Mouse (Mus musculus): ENCODE measurements at regions not wholly inside any gene's neighbourhood (a gene's known extent, or its start where the extent isn't known, plus 50 kb on each side); places are given as distances from the start of the nearest gene placed in this dataset.

GRCm38 (mm10) chrX:12288562-12289117 lies 128.5 kb upstream of the Bcor start:
- 79% methylated on average over 5 of the region's 5 CpGs for WGBS
- H3K27ac ChIP-seq (ENCODE audit: insufficient read depth, low read depth, low read length): no peak overlapping the region
- H3K4me3 ChIP-seq (ENCODE audit: insufficient read depth, low read depth, low read length): no peak overlapping the region
- no peaks in the 10 kb centered on the region; the same call in 1 of the 2 replicates for H3K4me1 ChIP-seq (ENCODE audit: control insufficient read depth, insufficient read depth, low read length)
- TF ChIP-seq POLR2A (IDR thresholded peaks at IDR 0.05; ENCODE audit: insufficient read depth, low read depth, low read length): no peak
- no peak for TF ChIP-seq CTCF (IDR thresholded peaks at IDR 0.05; ENCODE audit: insufficient read depth, low read depth, low read length)

- H3K4me3 ChIP-seq (ENCODE audit: insufficient read depth, low read depth, low read length): no peak overlapping the region
- TF ChIP-seq CTCF (IDR thresholded peaks at IDR 0.05; ENCODE audit: insufficient read depth, low read depth, low read length) (no peak), POLR2A (IDR thresholded peaks at IDR 0.05; ENCODE audit: insufficient read depth, low read depth, low read length) (no peak)
- WGBS: 56% methylated on average over 2 of the region's 2 CpGs
- 0 out of 2 replicates have a peak, but pooled peaks cover 5% of the 10 kb centered on the region for H3K4me1 ChIP-seq (ENCODE audit: control insufficient read depth, insufficient read depth, low read length)
- H3K27ac ChIP-seq (ENCODE audit: insufficient read depth, low read depth, low read length): no peak overlapping the region
Observed at GRCm38 (mm10) chrX:12293146-12293545, 133.0 kb upstream of the Bcor start.

GRCm38 (mm10) chrX:12294452-12294851 lies 134.3 kb upstream of the Bcor start:
- no peak for TF ChIP-seq POLR2A (IDR thresholded peaks at IDR 0.05; ENCODE audit: insufficient read depth, low read depth, low read length)
- no peak for TF ChIP-seq CTCF (IDR thresholded peaks at IDR 0.05; ENCODE audit: insufficient read depth, low read depth, low read length)
- Histone ChIP-seq H3K4me3 (ENCODE audit: insufficient read depth, low read depth, low read length) (no peak overlapping the region), H3K27ac (ENCODE audit: insufficient read depth, low read depth, low read length) (no peak overlapping the region), H3K4me1 (ENCODE audit: control insufficient read depth, insufficient read depth, low read length) (0 out of 2 replicates have a peak, but pooled peaks cover 5% of the 10 kb centered on the region)
- 61% methylated on average over 9 of the region's 9 CpGs for WGBS

- TF ChIP-seq POLR2A (IDR thresholded peaks at IDR 0.05; ENCODE audit: insufficient read depth, low read depth, low read length) (no peak), CTCF (IDR thresholded peaks at IDR 0.05; ENCODE audit: insufficient read depth, low read depth, low read length) (no peak)
- WGBS: 55% methylated on average over 6 of the region's 6 CpGs
- H3K4me1 ChIP-seq (ENCODE audit: control insufficient read depth, insufficient read depth, low read length): 0 out of 2 replicates have a peak, but pooled peaks cover 5% of the 10 kb centered on the region
Observed at GRCm38 (mm10) chrX:12294941-12295340, 134.8 kb upstream of the Bcor start.

DNA sequence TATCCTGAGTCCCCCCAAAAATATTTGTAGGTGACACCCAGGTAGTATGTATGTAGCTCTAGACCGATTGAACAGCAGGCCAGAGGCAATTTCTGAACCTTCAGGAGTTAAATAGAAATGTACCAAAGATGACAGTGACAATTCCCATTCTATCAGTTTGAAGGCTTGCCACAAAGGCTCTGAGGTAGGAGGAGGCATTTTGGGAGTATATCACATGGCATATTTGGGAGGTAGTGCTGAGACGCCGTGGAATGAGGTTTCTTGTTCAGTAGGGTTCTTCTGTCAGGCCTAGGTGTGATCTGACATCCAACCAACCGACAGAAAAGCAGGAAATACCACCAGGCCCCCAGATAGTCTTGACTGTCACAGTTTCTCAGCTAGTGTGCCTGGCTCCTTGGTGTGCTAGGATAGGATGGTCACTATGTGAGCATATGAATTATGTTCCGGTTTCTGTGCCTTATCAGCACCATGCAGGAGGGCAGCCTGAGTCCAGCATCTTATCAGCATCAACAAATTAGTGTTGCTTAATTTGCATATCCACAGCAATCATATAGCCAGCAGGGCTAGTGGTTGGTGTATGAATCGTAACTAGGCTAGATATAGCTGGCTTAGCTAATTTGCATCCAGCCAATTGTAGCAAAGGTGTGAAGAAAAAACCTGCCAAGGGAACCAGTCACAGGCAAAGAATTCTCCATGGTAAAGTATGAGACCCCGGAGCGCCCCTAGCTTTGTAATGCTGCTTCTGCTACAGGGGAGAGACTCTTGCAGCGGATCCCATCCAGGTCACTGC lies 136.3 kb upstream of the Bcor start:
- TF ChIP-seq CTCF (IDR thresholded peaks at IDR 0.05; ENCODE audit: insufficient read depth, low read depth, low read length) (no peak), POLR2A (IDR thresholded peaks at IDR 0.05; ENCODE audit: insufficient read depth, low read depth, low read length) (no peak)
- Histone ChIP-seq H3K4me1 (ENCODE audit: control insufficient read depth, insufficient read depth, low read length) (0 out of 2 replicates have a peak, but pooled peaks cover 5% of the 10 kb centered on the region), H3K27ac (ENCODE audit: insufficient read depth, low read depth, low read length) (no peak overlapping the region), H3K4me3 (ENCODE audit: insufficient read depth, low read depth, low read length) (no peak overlapping the region)
- WGBS: 83% methylated on average over 9 of the region's 9 CpGs

More at GRCm38 (mm10) chrX:12294941-12295340, 134.8 kb upstream of the Bcor start:
- no peak overlapping the region for H3K4me3 ChIP-seq (ENCODE audit: insufficient read depth, low read depth, low read length)
- H3K27ac ChIP-seq (ENCODE audit: insufficient read depth, low read depth, low read length): no peak overlapping the region

GRCm38 (mm10) chrX:12298609-12299008 lies 138.5 kb upstream of the Bcor start:
- TF ChIP-seq CTCF (IDR thresholded peaks at IDR 0.05; ENCODE audit: insufficient read depth, low read depth, low read length) (no peak), POLR2A (IDR thresholded peaks at IDR 0.05; ENCODE audit: insufficient read depth, low read depth, low read length) (no peak)
- Histone ChIP-seq H3K4me1 (ENCODE audit: control insufficient read depth, insufficient read depth, low read length) (0 out of 2 replicates have a peak, but pooled peaks cover 5% of the 10 kb centered on the region), H3K4me3 (ENCODE audit: insufficient read depth, low read depth, low read length) (no peak overlapping the region), H3K27ac (ENCODE audit: insufficient read depth, low read depth, low read length) (no peak overlapping the region)
- WGBS: 85% methylated on average over 5 of the region's 5 CpGs

DNA sequence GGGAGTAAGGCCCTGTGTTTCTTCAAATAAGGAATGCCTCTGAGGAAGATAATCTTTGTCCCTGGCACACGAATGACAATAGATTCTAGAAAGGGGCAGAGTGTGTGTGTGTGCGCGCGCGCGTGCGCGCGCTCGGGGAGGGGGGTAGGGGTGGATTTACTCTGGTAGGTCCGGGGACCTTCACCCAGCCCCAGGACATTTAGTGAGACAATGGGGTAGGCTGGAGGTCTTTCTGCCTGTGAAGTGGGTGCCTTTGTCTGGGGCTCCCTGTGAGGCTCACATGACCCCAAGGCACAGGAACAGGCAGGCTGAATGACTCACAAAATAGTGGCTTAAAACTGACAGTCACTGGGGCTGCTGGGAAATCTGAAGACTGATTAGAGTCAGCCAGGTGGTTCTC lies 139.1 kb upstream of the Bcor start:
- TF ChIP-seq POLR2A (IDR thresholded peaks at IDR 0.05; ENCODE audit: insufficient read depth, low read depth, low read length) (no peak), CTCF (IDR thresholded peaks at IDR 0.05; ENCODE audit: insufficient read depth, low read depth, low read length) (no peak)
- Histone ChIP-seq H3K4me1 (ENCODE audit: control insufficient read depth, insufficient read depth, low read length) (0 out of 2 replicates have a peak, but pooled peaks cover 5% of the 10 kb centered on the region), H3K4me3 (ENCODE audit: insufficient read depth, low read depth, low read length) (no peak overlapping the region), H3K27ac (ENCODE audit: insufficient read depth, low read depth, low read length) (no peak overlapping the region)
- 83% methylated on average over 11 of the region's 11 CpGs for WGBS

DNA sequence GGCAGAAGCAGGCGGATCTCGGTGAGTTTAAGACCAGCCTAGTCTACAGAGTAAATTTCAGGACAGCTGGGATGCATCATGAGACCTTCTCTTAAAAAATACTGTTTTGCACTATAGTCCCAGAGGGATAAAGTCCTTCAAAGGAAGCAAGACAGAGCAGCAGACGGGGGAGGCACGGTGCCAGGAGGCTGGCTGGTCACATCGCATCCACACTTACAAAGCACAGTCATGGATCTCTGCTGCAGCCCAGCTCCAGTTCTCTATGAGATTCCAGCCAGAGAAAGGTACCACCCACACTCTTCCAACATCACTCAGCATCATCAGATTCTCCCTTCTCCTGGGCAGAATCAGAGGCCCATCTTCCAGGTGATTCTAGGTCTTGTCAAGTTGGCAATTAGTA lies 144.5 kb upstream of the Bcor start:
- no peak overlapping the region for H3K27ac ChIP-seq (ENCODE audit: insufficient read depth, low read depth, low read length)
- H3K4me3 ChIP-seq (ENCODE audit: insufficient read depth, low read depth, low read length): no peak overlapping the region
- no peak for TF ChIP-seq CTCF (IDR thresholded peaks at IDR 0.05; ENCODE audit: insufficient read depth, low read depth, low read length)
- TF ChIP-seq POLR2A (IDR thresholded peaks at IDR 0.05; ENCODE audit: insufficient read depth, low read depth, low read length): no peak
- 74% methylated on average over 5 of the region's 5 CpGs for WGBS
- no peaks in the 10 kb centered on the region for H3K4me1 ChIP-seq (ENCODE audit: control insufficient read depth, insufficient read depth, low read length)

DNA sequence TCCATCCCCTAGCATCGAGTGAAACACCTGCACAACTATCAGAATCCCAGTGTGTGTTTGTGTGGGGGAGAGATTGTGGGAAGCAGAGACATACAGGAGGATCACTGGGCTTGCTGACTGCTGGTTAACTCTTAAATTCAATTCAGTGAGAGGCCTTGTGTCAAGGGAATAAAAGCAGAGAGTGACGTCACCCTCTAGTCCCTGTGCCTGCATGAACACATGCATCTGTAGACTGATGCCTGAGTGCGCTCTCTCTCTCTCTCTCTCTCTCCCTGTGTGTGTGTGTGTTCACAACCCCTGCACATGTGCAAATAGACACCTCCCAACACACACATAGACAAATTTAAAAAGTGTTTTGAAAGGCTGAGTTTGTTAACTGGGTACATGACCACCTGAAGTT lies 146.8 kb upstream of the Bcor start:
- 75% methylated on average over 3 of the region's 3 CpGs for WGBS
- H3K4me3 ChIP-seq (ENCODE audit: insufficient read depth, low read depth, low read length): no peak overlapping the region
- H3K27ac ChIP-seq (ENCODE audit: insufficient read depth, low read depth, low read length): no peak overlapping the region
- H3K4me1 ChIP-seq (ENCODE audit: control insufficient read depth, insufficient read depth, low read length): no peaks in the 10 kb centered on the region
- TF ChIP-seq POLR2A (IDR thresholded peaks at IDR 0.05; ENCODE audit: insufficient read depth, low read depth, low read length) (no peak), CTCF (IDR thresholded peaks at IDR 0.05; ENCODE audit: insufficient read depth, low read depth, low read length) (no peak)

All from olfactory bulb, adult 2 months (tissue).